Mouse (Mus musculus) liver, postnatal 0 days (tissue): ENCODE measurements at regions not wholly inside any gene's neighbourhood (a gene's known extent, or its start where the extent isn't known, plus 50 kb on each side); places are given as distances from the start of the nearest gene placed in this dataset.

ENCODE experiments used
- CTCF ChIP-seq: sonication (generic); IDR thresholded peaks from 2 replicates; pipeline ENCODE4 v1.5.1; 2016; ENCODE audit warnings: antibody characterized with exemption, low read depth
- EP300 ChIP-seq: IDR thresholded peaks from 2 replicates; pipeline ENCODE4 v1.6.1; 2016; ENCODE audit warnings: antibody characterized with exemption, low read depth, mild to moderate bottlenecking

DNA sequence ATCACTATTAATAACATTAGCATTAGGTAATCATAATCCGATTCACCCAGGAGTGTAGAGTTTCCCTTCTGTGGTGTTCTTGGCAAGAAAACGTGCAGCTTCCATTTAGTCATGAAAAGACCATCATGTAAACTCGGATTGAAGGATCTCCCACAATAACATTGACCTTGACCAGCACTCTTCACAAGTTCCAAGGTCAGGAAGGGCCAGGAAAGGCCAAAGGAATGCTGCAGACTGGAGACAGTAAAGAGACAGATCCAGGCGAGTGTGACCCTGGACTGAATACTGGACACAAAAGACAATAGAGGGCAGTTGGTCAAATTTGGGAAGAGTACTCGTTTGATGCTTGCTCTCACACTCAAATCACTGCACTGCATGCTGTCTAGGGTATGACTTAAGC lies 51.6 kb upstream of the Prkar2b start:
- TF ChIP-seq CTCF (no peak), EP300 (no peak)
